Mouse (Mus musculus) liver, embryonic 15.5 days (tissue): ENCODE measurements around the gene Casp8ap2. TPM values are rescaled to one million over a fixed set of nuclear protein-coding genes. Genes with fewer than 3 reads are reported as not detected.

Experiments used
- ATAC-seq: fragments of 200-750 bp; cut with Nextera tagmentation; 2 replicates; pipeline ENCODE4 v1.8.0; 2017; ENCODE audit warnings: moderate number of reproducible peaks, mild to moderate bottlenecking, moderate library complexity; ENCODE audit not compliant: insufficient read depth
- H3K27ac ChIP-seq: fragments of 300-500 bp; sonication (generic); replicated peaks from 2 replicates; pipeline ENCODE4 v1.5.1; 2015; ENCODE audit warnings: mild to moderate bottlenecking, inconsistent platforms
- H3K27me3 ChIP-seq: fragments of 300-500 bp; sonication (generic); 2 replicates; pipeline ENCODE4 v1.6.1; 2015; ENCODE audit warnings: mild to moderate bottlenecking, inconsistent platforms
- H3K36me3 ChIP-seq: fragments of 300-500 bp; sonication (generic); replicated peaks from 2 replicates; pipeline ENCODE4 v1.6.1; 2015; ENCODE audit warnings: moderate library complexity, mild to moderate bottlenecking, inconsistent platforms
- H3K4me1 ChIP-seq: fragments of 300-500 bp; sonication (generic); replicated peaks from 2 replicates; pipeline ENCODE4 v1.6.1; 2015; ENCODE audit warnings: inconsistent platforms
- H3K4me2 ChIP-seq: fragments of 300-500 bp; sonication (generic); 2 replicates; pipeline ENCODE4 v1.6.1; 2015; ENCODE audit warnings: moderate library complexity, mild to moderate bottlenecking, inconsistent platforms
- H3K4me3 ChIP-seq: fragments of 300-500 bp; sonication (generic); replicated peaks from 2 replicates; pipeline ENCODE4 v1.5.1; 2015; ENCODE audit warnings: mild to moderate bottlenecking, inconsistent platforms
- H3K9ac ChIP-seq: fragments of 300-500 bp; sonication (generic); 2 replicates; pipeline ENCODE4 v1.6.1; 2015; ENCODE audit warnings: moderate library complexity, mild to moderate bottlenecking, inconsistent platforms
- H3K9me3 ChIP-seq: fragments of 300-500 bp; sonication (generic); replicated peaks from 2 replicates; pipeline ENCODE4 v1.6.1; 2016; ENCODE audit warnings: inconsistent platforms
- WGBS: fragments of 180-500 bp; shearing (Covaris S2); methylation state at CpG from one replicate; pipeline ENCODE4 v1.1.7; 2015; ENCODE audit warnings: mixed read lengths; ENCODE audit not compliant: insufficient replicate concordance; 5-methylcytosine and 5-hydroxymethylcytosine counted together
- polyA plus RNA-seq: library from polyadenylated mRNA; unstranded; fragments of >200 nt; fragmentation: Nextera tagmentation; extraction: Ambion mirVana; gene quantifications from 2 replicates; pipeline ENCODE4 v1.2.1, GENCODE M21; 2015

Casp8ap2 gene
- polyA plus RNA-seq, 1 experiment from 2014 or later = 26.1 TPM

- ATAC-seq = no peak
- Histone ChIP-seq H3K9ac (no peak overlapping the region), H3K36me3 (peaks cover 70% of the 10 kb centered on the region), H3K4me3 (no peak overlapping the region), H3K4me2 (no peak overlapping the region), H3K27me3 (no peaks in the 10 kb centered on the region), H3K9me3 (no peaks in the 10 kb centered on the region), H3K27ac (no peak overlapping the region), H3K4me1 (no peaks in the 10 kb centered on the region)
- 79% methylated on average over 2 of the region's 2 CpGs for WGBS
Observed at GRCm38 (mm10) chr4:32669825-32670224, 54.6 kb downstream of the Casp8ap2 start.

- H3K9me3 ChIP-seq = no peaks in the 10 kb centered on the region
- H3K4me1 ChIP-seq = no peaks in the 10 kb centered on the region
- WGBS = 65% methylated on average over 2 of the region's 2 CpGs
- H3K4me3 ChIP-seq = no peak overlapping the region
- no peaks in the 10 kb centered on the region for H3K27me3 ChIP-seq
- H3K4me2 ChIP-seq = no peak overlapping the region
- no peak for ATAC-seq
- H3K9ac ChIP-seq = no peak overlapping the region
- peaks cover 70% of the 10 kb centered on the region for H3K36me3 ChIP-seq
- no peak overlapping the region for H3K27ac ChIP-seq
Observed at GRCm38 (mm10) chr4:32674025-32674424, 58.8 kb downstream of the Casp8ap2 start.

- Histone ChIP-seq H3K9me3 (no peaks in the 10 kb centered on the region), H3K4me3 (no peak overlapping the region), H3K27me3 (no peaks in the 10 kb centered on the region), H3K4me2 (no peak overlapping the region), H3K9ac (no peak overlapping the region), H3K4me1 (no peaks in the 10 kb centered on the region), H3K27ac (no peak overlapping the region), H3K36me3 (peaks cover 51% of the 10 kb centered on the region)
- WGBS = 74% methylated on average over 3 of the region's 3 CpGs
- no peak for ATAC-seq
Observed at GRCm38 (mm10) chr4:32677471-32677870, 62.2 kb downstream of the Casp8ap2 start.

- Histone ChIP-seq H3K4me1 (no peaks in the 10 kb centered on the region), H3K4me2 (no peak overlapping the region), H3K9me3 (no peaks in the 10 kb centered on the region), H3K27me3 (no peaks in the 10 kb centered on the region), H3K36me3 (peaks cover 41% of the 10 kb centered on the region), H3K9ac (no peak overlapping the region), H3K4me3 (no peak overlapping the region), H3K27ac (no peak overlapping the region)
- no peak for ATAC-seq
- WGBS = 65% methylated on average over 3 of the region's 3 CpGs
Observed at GRCm38 (mm10) chr4:32680843-32681242, 65.6 kb downstream of the Casp8ap2 start.

- WGBS = 75% methylated on average over 4 of the region's 4 CpGs
- Histone ChIP-seq H3K27me3 (no peaks in the 10 kb centered on the region), H3K4me1 (no peaks in the 10 kb centered on the region), H3K36me3 (peaks cover 34% of the 10 kb centered on the region), H3K4me2 (no peak overlapping the region), H3K27ac (no peak overlapping the region), H3K4me3 (no peak overlapping the region), H3K9ac (no peak overlapping the region), H3K9me3 (no peaks in the 10 kb centered on the region)
- ATAC-seq = no peak
Observed at GRCm38 (mm10) chr4:32682471-32682870, 67.2 kb downstream of the Casp8ap2 start.

GRCm38 (mm10) chr4:32683061-32683582 lies 67.9 kb downstream of the Casp8ap2 start:
- H3K9me3 ChIP-seq = no peaks in the 10 kb centered on the region
- no peak for ATAC-seq
- no peak overlapping the region for H3K4me3 ChIP-seq
- no peaks in the 10 kb centered on the region for H3K4me1 ChIP-seq
- H3K27ac ChIP-seq = no peak overlapping the region
- H3K4me2 ChIP-seq = no peak overlapping the region
- H3K27me3 ChIP-seq = no peaks in the 10 kb centered on the region
- H3K36me3 ChIP-seq = peaks cover 29% of the 10 kb centered on the region
- H3K9ac ChIP-seq = no peak overlapping the region
- 75% methylated on average over 6 of the region's 6 CpGs for WGBS

Other genes starting within 250 kb of the Casp8ap2 start
- gene Gja10, start 12.7 kb upstream of the Casp8ap2 start, polyA plus RNA-seq = 0.05 and 0.06 TPM in 2 replicates
- gene Mdn1, start 41.7 kb downstream of the Casp8ap2 start, polyA plus RNA-seq = 3.9 TPM in 2 replicates
- 24.4 and 28.7 TPM in 2 replicates for gene Lyrm2, start 184.8 kb downstream of the Casp8ap2 start, polyA plus RNA-seq